Mouse (Mus musculus) embryo, embryonic 10 days (tissue): ENCODE data around the gene Ankrd39.

Source experiments
- DNase-seq: peaks from one replicate; pipeline ENCODE4 v3.0.0-alpha.2; 2015; ENCODE audit warnings: low spot score

Gene Ankrd39

DNA sequence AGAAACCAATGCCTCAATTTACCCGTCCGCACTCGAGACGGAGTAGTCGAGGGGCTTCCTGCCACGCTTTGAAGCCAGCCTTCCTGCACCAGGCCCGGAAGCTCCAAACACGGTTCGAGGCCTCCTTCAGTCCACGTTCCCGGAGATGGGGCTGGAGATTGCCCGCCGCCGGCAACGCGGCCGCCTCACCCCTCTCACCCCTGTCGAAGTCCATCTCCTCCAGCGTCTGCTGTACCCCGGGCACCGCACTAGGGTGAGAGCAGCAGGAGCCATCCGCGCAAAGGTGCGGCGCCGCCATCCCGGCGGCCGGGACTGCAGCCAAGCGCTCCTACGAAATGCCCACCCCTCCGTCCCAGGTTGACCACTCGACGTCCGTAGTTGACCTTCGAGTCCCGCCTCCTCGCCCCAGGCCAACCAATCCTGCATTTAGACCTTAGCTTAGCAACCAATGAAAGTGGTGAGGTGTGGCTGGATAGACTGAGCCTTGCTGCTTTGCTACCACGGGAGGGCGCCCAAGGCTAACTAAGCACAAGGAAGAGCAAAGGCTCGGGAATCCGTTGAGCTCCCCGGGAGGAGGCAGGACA is at the start of gene Ankrd39:
Gene Ankrd39, minus strand, starts transcription at position 558 of the 584 bp plus-strand sequence.
- peak; percentile 99 for DNase-seq

GRCm38 (mm10) chr1:36596114-36596513 is 48.9 kb upstream of the Ankrd39 start:
- DNase-seq, result peak; percentile 79

- DNase-seq, result peak; percentile 43
Observed at GRCm38 (mm10) chr1:36595167-36595931, 48.1 kb upstream of the Ankrd39 start.

DNA sequence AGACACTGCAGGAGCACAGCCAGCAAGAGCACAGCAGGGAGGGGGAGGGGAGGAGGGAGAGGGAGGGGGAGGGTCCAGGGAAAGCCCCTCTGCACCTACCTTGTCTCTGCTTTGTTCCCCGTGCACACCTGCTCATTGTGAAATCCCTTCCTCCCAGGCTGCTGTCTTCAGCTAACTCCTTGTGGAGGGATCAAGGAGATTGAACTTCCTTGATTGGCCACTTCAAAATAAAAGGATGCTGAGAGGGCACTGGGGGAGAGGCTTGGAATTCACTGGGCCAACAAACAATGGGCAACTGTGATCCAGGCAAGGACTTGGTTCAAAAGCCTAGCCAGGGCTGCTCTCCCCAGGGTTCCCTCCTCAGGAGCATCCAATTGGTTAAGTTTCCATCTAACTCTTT is 45.9 kb upstream of the Ankrd39 start:
- no peak for DNase-seq

GRCm38 (mm10) chr1:36591408-36591807 is 44.2 kb upstream of the Ankrd39 start:
- no peak for DNase-seq

- DNase-seq, result no peak
Observed at GRCm38 (mm10) chr1:36590664-36591063, 43.4 kb upstream of the Ankrd39 start.

DNA sequence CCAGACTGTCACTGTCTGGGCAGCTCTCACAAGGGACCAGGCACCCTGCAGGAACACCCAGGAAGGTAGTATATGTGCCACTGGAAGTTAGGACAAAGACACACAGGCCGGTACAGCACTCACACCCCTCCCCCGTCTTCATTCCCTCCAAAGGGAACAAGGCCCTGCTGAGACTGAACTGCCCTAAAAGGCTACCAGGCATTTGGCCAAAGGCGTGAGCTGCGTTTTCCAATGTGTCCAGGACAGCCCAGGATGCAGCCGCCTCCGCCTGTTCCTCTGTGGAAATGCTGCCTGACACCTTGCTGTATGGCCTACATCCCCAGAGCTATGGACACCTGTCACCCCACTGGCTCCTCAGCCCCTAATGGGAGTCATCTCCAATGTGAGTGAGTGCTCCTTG is 42.2 kb upstream of the Ankrd39 start:
- no peak for DNase-seq

DNA sequence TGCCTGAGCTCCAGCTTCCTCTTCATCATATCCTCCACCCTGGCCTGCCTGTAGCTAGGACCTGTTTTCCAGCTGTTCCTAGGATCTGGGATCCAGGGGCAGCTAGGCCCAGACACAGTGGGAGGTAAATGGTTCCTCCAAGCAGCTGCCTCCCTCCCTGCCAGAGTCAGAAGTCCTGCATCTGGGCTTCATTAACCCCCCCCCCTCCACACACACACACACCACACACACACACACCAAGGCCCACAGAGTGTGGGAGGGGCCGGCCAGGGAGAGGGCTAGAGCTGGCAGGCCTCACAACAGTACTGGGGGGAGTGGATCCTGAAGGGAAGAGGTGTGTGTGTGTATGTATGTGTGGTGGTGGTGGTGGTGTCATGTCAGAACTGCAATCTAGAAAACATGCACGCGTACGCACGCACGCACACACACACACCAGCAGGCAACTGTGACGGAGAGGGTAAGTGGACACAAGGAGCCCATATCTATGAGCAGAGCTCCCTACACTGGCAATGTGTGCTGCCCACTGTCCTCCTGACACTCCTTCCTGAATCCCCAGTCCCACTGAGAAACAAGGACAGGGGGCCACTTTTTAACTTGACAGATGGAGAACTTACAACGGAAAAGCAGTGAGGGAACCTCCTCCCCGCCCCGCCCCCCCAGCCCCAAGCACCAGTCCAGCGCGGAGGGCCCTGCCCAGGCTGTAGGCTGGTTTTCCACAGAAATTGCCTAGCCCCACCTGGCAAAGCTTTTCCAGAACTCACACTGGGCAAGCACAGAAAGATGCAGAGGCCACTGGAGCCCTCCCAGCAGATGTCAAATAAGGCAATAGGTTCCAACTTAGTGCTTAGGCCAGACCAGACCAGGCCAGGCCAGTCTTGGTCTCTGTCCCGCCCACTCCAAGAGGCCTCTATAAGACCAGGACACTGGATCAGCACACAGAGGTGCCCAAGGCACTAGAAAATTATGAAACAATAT is 41.5 kb upstream of the Ankrd39 start:
- peak; percentile 64 for DNase-seq

GRCm38 (mm10) chr1:36587860-36588259 is 40.6 kb upstream of the Ankrd39 start:
- no peak for DNase-seq

GRCm38 (mm10) chr1:36586288-36586687 is 39.0 kb upstream of the Ankrd39 start:
- DNase-seq, result peak; percentile 58

DNA sequence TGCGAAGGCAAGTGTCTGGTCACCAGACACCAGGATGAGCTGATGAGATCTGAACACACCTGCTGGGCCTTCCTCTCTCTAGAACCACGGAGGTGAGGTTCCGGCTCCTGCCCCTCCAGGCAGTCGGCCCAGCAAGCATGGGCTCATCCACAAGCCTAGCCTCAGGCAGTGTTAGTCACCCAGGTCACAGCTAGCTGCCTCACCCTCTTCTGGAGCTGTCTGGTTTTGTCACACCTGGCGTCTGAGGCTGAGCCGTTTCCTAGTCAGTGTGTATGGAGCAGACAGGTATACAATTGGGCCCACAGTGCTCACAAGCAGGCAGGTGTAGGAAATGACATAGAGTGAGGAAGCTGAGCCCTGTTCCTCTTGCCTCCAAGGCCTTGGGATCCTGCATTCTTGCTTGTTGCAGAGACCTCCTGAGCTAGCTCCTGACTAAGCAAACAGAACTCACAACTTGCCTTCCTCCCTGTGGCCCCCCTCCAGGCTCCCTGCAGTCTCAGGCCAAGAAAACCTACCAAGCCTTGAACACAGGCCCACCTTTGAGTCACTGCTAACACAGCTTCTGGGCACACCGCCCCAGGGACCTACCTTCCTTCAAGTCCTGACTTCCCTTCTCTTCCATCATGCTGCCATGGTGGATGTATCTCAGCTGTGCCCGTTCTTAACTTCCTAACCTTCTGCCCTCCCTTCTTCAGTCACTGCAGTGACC is 36.3 kb upstream of the Ankrd39 start:
- no peak for DNase-seq

- no peak for DNase-seq
Observed at GRCm38 (mm10) chr1:36582211-36582610, 35.0 kb upstream of the Ankrd39 start.

DNA sequence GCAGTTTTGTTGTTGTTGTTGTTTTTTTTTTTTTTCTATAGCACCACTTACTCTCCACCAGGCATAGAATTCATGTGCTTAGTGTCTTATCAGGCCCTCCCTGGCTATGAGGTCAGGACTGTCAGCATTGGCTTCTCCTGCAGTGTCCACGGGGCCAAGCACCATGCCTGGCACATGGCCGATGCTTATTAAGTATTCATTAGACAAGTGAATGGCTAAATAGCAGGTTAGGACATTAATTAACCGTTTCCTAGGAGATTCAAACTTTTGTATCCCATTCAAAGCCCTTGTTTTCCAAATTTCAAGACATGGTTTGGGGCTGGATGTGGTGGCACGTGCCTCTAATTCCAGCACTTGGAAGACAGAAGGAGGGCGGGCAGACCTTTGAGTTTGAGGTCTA is 34.0 kb upstream of the Ankrd39 start:
- DNase-seq, result no peak

- DNase-seq, result peak; percentile 88
Observed at GRCm38 (mm10) chr1:36580384-36581207, 33.4 kb upstream of the Ankrd39 start.

DNA sequence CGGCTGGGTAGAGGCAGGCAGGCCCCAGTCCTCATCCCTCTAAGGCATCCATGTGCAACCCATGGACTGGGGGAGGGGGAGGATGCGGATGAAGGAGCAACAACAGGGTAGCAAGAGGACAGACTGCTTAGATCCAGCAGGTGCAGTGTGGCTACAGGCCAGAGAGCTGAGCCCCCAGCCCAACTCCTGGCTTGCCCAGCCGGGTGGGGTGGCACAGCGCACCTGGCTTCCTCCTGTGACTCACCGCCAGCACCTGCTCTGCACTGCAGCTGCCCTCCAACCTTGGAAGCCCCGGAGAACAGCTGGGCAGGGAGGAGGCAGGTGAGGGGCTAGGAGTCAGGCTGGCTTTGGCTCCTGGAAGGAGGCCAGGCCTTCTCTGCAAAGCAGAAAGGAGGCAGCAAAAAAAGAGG is 32.7 kb upstream of the Ankrd39 start:
- DNase-seq, result no peak

DNA sequence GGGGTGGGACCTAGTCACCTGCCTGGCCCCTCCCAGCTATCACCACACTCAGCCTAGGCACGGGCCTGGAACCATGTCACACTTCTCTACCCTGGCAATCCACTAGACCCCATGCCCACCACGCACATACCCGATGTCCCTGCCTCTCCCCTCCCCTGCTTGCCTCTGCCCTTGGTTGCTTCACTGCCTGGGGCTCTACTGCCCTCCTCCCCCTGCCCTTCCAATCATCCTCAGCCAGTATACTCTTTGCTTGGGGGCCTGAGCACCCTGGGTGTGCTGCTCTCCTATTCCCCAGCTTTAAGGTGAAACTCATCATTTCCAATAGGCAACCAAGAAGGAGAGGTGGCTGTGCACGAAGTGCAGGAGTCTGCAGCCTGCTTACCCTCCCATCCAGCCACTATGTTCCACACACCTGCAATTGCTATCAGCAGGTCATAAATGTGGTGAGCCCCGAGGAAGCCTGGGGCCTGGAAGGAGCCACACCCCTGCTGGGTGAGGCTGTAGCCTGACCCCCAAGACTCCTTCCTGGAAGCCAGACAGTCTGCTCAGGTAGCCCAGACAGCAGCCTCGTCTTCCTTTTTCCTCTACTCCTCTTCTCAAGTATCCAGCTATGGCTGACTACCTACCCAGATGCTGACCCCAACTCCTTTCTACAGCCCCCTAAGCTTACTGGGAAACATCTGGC is 29.9 kb upstream of the Ankrd39 start:
- no peak for DNase-seq

GRCm38 (mm10) chr1:36575347-36575746 is 28.1 kb upstream of the Ankrd39 start:
- DNase-seq, result no peak

DNA sequence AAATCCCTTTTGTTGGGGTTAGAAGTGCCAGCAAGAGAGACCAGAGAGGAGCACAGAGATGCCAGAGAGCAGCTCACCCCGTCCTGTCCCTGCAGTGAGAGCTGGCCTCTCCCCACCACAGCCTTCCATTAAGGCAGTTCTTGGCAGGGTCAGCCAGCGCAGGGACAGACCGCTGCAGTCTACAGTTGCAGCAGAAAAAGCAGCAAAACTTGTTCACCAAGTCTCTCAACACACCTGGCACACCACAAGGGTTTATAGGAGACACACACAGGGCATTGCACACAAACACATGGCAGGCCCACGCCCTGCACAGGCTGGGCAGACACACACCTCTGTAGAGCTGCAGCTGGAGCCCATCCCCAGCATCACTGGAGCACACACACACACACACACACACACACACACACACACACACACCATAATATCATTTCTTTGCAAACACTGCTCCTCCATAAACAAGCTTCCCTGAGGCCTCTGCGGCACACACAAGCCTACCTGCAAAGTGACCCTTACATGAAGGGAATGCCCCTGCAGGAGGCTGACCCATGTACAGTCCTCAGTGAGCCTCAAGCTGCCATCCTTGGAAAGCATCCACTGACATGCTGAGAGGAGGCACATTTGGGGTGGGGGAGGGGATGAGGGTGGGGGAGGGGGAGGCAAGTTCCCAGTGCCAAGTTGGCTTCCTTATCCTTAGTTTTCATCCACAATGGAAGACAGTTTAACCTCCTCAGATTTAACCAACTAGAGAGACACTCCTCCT is 27.1 kb upstream of the Ankrd39 start:
- DNase-seq, result no peak

- no peak for DNase-seq
Observed at GRCm38 (mm10) chr1:36573524-36573923, 26.3 kb upstream of the Ankrd39 start.

DNA sequence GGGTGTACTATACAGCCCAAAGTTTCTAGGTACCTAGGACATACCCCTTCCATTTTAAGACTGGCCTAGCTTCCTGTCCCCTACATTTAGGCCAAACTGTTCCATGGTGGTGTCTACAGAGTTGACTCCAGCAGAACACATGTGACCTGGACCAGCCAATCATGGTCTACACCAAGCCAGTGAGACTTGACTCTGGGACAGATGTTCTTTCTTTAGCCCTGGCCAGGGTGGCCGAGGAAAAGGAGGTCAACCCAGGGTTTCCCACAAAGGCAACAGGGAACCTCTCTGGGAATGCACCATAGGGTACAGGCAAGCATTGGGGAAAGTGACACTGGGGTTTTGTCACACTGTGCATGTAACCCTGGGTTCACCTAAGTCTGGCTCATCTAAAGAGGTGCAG is 25.5 kb upstream of the Ankrd39 start:
- DNase-seq, result no peak
